Mouse (Mus musculus) left cerebral cortex, postnatal 10 days (tissue): ENCODE data around the gene Ift46. TPM values are rescaled to one million over a fixed set of nuclear protein-coding genes. Genes with fewer than 3 reads are reported as not detected.
"Not testable (repeated sequence)": the region's sequence is repeated elsewhere in the genome, so short reads cannot be mapped to it uniquely, and the experiment has no call there.

Experiments used
- DNase-seq, 2 experiments: peaks; one replicate each; pipeline ENCODE4 v3.0.0; 2021 to 2022; ENCODE audit warnings: low spot score in 2 of 2, mixed read lengths in 1 of 2; ENCODE audit errors: extremely low spot score in 1 of 2
- intact Hi-C: fragments of 180-260 bp; cut with DNase I; formaldehyde crosslinking; loops from one replicate; pipeline ENCODE4 v1.15.1; 2025
- total RNA-seq, 2 experiments: library from RNA; stranded (reverse); gene quantifications; 2 replicates each; pipeline ENCODE4 v1.2.3; 2021

The Ift46 gene
- total RNA-seq, 2 experiments from 2014 or later = 75.4 to 78.2 TPM

DNA sequence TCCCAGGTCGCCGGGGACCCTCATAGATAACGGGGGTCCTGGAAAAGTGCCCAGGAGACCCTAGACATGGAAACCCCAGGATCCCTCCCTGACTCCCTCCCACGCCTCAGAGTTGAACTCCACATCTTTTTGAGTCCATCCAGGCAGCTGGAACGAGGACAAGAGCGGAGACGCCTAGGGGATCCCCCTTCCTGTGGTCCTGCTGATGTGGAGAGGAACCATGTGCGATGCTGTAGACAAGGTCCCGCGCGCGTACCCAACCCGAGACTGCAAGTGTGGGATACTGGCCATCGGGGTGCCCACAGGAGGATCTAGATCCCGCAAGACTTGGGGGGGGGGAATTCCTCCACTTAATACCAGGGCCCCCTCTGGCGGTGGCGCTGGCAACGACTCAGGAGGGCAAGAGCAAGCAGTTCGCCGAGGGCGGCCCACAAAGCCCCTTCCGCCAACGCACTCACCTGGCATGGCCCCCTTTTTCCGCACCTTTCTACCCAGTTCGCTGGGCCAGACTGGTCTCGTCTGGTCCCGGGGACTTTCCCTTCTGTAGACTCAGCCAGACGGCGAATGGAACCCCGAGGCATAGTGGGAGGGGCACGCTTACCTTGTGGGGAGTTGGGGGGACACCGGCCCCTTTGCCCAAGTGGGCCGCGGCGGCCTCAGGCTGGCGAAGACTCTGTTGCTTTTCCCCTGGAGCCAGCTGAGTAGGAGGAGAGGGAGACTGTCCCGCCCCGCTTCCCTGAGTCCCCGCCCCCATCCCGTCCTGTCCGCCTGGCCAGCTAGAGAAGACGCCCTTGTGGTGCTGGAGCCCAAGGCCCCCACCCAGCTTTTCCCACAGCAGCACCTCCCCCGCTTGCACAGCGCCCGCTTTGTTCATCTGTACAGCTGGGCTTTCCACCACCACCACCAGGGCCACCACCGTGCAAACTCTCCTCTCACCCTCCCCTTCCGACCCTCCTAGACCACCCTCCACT lies 32.9 kb upstream of the Ift46 start, which contains the start of gene Phldb1:
Gene Phldb1, minus strand, starts transcription at position 675 of the 971 bp plus-strand sequence.
- peak in 1 of 2 experiments; percentile 91 for DNase-seq
- intact Hi-C loops = loop anchor here (5.0 kb wide), 1 partner anchor 78 kb away; no protein-coding TSS in a partner anchor

DNA sequence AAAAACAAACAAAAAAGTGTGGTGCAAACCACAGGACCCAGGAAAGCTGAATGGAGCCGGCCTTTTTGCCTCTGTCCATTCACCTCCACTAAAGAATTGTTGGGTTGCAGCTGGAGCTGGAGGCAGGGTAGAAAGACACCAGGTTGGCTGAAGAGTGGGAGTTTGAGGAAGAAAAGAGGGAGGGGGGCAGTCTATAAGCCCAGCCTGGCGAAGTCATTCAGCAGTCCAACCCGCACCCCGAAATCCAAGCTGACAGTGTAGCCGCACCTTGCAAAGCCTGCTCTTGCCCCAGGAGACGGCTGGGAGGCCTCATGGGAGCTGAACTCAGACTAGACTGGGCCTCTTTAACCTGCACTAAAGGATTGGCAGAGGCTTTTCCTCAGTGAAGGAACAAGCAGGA lies 31.8 kb upstream of the Ift46 start:
- no peak for DNase-seq
- intact Hi-C loops = loop anchor here (5.0 kb wide), 1 partner anchor 79 kb away; no protein-coding TSS in a partner anchor

DNA sequence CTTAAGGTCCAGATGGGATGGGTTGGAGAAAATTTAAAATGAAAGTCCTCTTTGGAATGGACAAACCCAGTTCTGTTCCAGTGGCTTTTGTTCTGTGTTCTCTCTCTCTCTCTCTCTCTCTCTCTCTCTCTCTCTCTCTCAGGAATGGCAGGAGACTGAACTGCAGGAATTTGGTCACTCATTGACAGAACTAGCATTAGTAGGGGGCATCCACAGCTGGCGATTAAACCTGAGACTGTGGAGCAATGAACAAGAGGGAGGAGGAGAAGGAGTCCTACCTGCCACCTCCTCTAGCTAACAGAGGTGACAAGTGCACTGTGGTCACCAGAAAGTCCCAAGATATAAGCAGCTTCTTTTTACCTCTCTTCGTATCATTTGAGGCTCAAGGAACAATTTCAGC lies 31.4 kb upstream of the Ift46 start:
- intact Hi-C loops = loop anchor here (5.0 kb wide), 1 partner anchor 79 kb away; no protein-coding TSS in a partner anchor
- DNase-seq = no peak

DNA sequence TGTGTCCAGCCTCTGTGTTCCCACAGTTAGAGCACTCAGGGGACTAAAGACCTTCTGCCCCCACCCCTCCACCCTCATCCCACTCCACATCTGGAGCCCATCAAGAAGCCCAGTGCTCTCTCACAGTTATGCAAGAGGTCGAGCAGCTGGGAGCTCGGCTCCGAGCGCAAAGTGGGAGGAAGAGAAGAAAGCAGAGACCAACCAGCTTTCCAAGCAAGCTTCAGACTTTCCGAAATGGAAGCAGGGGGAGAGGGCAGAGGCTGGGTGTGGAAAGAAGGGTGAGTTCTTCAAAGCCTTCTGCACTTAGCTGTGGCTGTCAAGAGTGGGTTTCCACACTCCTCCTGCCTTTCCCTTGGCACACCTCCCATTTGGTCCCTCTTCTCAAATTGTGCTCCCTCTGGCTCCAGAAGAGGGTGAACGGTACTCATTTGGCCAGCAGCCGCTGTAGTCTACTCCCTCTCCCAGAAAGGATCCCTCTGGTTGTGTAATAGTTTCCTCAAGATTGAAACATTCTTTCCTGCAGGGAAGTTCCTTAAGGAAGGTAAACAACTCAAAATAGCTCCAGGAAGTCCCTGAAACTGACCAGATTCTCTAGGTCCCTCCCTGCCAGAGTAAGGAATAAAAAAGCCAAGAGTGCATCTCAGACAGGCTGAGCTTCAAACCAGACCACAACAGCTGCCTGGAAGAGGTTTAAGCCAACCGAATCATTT lies 30.3 kb upstream of the Ift46 start:
- intact Hi-C loops = loop anchor here (5.0 kb wide), 1 partner anchor 80 kb away; no protein-coding TSS in a partner anchor
- peak in 1 of 2 experiments; percentile 68 for DNase-seq

DNA sequence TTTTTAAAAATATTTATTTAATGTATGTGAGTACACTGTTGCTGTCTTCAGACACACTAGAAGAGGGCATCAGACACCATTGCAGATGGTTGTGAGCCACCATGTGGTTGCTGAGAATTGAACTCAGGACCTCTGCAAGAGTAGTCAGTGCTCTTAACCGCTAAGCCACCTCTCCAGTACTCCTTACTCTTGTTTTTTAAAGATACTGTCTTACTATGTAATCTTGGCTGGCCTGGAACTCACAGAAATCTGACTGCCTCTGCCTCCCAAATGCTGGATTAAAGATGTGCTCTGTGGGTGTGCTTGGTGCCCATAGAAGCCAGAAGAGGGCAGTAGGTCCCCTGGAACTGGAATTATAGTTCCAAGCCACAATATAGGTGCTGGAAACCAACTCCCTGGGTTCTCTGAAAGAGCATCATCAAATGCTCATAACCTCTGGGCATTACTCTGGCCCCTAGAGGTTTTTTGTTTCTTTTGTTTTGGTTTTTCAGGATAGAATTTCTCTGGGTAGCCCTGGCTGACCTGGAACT lies 27.0 kb upstream of the Ift46 start:
- DNase-seq = no peak
- intact Hi-C loops = no loop called here

DNA sequence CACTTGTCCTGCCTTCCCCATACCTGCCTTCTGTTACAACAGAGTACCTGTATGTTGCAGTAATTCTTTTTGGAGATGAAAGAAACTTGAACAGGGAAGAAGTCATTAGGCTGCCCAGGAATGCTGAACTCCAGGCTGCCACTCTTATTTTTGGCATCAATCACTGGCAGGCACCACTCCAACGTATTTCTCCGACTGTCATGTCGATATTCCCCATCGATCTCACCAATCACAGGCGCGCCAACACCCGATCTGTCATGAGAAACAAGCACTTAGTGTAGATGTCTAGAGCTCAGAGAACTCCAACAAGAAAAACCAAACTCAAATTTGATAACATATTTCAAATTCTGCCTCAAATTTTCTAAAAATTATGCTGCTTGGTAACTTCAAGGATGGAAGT lies 22.3 kb upstream of the Ift46 start:
- intact Hi-C loops = no loop called here
- no peak for DNase-seq

DNA sequence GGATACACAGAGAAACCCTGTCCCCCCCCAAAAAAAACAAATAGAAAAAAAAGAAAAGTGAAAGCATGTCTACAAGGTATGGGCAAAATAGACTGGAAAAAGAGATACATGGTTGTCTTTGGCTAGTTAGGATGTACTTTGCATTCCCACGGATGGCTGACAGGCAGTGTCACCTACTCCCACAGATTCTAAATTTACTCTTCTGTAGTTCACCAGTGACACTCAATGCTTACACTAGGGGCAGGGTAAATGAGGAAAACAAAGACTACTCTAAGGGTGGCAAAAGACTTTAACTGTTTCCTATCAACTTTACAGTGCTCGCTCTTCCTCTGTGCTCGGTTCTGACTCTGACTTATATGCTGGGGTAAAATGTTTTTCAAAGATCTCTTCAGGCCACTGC lies 21.0 kb upstream of the Ift46 start:
- DNase-seq = no peak
- intact Hi-C loops = no loop called here

DNA sequence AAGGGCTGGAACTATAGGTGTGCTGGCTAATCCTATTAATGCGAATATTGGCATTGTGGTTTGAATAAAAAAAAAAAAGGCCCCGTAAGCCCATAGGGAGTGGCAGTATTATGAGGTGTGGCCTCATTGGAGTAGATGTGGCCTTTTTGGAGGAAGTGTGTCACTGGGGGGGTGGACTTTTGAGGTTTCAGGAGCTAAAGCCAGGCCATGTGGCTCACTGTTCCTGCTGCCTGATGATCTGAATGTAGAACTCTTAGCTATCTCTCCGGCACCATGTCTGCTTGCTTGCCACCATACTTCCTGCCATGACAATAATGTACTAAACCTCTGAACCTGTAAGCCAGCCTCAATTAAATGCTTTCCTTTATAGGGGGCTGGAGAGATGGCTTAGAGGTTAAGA lies 20.4 kb upstream of the Ift46 start:
- intact Hi-C loops = no loop called here

DNA sequence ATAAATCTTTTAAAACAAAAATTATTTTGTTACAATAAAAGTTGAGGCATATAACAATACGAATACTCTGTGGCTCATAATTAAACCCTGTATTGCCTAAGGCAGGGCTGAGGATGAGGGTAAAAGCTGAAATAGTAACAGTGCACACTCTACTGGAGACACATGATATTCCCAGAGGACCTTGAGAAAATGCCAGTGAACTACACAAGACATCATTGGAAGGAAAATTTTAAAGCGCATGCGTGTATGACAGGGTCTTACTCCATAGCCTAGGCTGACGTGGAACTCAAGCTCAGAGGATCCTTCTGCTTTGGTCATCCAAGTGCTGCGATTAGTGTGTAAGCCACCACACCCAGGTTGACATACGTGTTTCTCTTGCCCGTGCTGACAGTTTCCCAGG lies 19.2 kb upstream of the Ift46 start:
- intact Hi-C loops = no loop called here
- DNase-seq = no peak

More for the DNA sequence above, 20.4 kb upstream of the Ift46 start:
- DNase-seq = no peak

DNA sequence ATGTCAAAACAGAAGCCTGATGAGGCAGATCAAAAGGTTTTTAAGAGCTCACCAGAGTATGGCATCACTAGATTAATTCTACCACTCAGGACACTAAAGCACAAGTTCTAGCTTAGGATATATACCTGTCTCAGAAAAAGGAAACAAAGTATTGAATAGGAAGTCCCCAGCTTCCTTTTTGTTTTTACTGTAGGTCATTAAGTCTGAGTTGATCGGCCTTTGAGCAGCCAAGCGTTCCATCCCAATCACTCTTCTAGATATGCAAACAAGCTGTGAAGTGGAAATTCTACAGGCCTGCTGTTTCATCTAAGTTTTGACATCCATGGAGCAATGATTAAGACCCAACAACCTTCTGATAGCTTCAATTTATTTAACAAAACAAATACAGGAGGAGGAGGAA lies 6.8 kb upstream of the Ift46 start:
- intact Hi-C loops = no loop called here
- no peak for DNase-seq

DNA sequence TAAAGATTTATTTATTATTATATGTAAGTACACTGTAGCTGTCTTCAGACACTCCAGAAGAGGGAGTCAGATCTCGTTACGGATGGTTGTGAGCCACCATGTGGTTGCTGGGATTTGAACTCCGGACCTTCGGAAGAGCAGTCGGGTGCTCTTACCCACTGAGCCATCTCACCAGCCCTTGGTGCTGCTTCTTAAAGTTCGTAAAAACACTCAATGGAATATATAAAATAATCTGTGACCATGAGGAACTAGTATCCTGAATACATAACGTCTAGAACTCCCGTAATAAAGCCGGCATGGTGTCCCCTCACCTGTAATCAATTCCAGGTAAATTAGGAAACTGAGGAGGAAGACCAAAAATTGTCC lies 304 bp downstream of the Ift46 start:
- DNase-seq, intact Hi-C loops: not testable (repeated sequence)

DNA sequence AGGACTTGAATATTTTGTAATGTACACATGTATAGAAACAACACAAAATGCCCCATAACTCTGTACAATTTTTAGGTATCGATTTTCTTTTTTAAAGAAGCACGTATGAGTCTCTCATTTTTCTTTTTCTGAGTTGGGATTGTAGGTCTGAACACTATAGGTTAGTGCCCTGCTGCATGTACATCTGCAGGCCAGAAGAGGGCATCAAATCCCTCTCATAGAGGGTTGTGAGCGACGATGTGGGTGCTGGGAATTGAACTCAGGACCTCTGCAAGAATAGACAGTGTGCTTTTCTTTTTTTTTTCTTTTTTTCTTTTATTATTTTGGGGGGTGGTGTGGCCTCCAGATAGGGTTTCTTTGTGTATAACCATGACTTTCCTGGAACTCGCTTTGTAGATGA lies 3.7 kb downstream of the Ift46 start:
- no peak for DNase-seq
- intact Hi-C loops = no loop called here

DNA sequence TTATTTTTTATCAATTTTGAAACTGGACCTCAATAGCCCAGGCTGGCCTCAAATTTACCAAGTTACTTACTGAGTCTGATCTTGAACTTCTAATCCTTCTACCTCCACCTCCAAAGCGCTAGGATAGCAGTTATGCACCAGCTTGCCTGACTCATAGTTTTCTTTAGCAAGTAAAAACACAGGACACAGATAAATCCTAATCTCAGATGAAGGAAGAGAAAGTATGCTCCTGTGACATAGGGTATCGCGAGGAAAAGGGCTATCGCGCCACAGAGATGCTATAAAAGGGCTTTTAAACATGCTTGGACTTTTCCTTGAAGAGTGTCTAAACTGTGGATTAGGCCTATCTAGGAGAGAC lies 4.7 kb downstream of the Ift46 start:
- intact Hi-C loops = no loop called here

DNA sequence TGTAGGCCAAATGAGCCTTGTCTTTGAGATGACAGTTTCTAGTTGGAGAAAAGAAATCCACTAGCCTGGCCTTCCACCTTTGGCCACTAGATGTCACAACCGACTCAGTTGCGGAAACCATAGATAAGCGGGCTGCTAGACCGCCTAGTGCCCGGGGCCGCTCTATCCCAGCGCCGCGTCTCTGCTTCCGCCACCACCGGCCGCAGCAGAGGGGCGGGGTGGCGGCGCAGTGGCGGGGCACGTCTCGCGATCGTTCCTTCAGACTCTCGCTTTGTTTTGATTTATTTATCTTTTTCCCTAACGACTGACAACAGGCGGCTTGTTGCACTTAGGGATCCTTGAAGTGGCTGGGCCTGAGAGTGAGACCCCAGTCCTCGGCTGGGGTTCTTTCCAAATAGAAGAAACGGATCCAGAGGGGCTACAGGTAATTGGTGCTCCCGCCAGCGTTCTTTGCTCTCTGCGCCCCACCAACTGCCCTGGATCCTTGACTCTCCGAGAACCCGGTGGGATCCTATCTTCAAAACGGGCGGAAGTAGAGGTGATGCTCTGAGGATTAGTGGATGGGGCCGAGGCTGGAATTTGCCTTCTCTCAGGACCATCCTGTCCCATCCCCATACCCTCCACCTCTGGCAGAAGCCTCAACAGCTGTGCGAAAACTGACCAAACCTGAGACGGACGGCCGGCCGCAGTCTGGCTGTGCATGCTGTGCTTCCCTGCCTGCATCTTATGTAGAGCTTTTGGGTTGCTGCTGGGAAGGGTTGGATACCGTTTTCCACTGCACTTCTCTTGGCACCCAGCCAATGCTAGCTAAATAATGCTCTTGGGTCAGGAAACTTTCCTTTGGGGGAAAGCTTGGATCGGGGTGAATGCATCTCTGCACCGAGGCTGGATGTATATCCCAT lies 5.3 kb downstream of the Ift46 start:
- intact Hi-C loops = no loop called here
- peak; percentile 93 to 97 for DNase-seq

More for the DNA sequence above, 4.7 kb downstream of the Ift46 start:
- DNase-seq = no peak

DNA sequence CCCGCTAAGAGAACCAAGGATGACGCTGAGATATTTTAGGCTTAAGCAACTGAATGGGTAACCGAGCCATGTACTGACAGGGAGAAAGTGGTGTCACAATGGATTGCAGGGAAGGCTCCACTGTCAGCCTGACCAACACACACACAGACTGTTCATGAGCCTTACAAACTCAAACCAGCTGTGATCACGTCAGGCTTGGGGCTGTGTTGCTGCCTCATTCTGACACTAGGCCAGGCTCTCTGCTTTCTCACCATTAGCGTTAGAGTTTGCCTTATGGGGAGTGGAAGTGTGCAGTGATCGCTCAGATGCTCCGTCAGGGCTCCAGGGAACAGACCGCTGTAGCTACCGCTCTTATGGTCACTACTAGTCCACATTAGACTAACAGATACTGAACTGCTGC lies 25.1 kb downstream of the Ift46 start:
- DNase-seq = no peak
- intact Hi-C loops = no loop called here

DNA sequence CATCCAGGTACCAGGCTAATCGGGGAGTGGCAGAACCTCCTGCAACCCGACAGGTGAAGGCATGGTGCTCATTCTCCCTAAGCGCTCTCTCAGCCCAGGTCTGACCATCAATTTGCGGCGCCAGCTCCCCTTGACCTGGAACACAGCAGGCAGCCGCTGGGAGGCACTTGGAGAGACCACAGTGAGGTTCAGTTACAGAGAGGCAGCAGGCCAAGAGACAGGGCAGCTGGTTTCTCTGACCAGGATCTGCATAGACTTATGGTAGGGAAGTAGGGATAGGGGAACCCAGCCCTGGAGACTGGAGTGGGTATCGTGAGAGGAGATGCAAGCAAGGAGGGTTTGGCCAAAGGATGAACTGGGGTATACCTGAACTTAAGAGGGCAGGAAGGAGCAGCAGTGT lies 30.6 kb downstream of the Ift46 start:
- intact Hi-C loops = no loop called here
- DNase-seq = no peak

DNA sequence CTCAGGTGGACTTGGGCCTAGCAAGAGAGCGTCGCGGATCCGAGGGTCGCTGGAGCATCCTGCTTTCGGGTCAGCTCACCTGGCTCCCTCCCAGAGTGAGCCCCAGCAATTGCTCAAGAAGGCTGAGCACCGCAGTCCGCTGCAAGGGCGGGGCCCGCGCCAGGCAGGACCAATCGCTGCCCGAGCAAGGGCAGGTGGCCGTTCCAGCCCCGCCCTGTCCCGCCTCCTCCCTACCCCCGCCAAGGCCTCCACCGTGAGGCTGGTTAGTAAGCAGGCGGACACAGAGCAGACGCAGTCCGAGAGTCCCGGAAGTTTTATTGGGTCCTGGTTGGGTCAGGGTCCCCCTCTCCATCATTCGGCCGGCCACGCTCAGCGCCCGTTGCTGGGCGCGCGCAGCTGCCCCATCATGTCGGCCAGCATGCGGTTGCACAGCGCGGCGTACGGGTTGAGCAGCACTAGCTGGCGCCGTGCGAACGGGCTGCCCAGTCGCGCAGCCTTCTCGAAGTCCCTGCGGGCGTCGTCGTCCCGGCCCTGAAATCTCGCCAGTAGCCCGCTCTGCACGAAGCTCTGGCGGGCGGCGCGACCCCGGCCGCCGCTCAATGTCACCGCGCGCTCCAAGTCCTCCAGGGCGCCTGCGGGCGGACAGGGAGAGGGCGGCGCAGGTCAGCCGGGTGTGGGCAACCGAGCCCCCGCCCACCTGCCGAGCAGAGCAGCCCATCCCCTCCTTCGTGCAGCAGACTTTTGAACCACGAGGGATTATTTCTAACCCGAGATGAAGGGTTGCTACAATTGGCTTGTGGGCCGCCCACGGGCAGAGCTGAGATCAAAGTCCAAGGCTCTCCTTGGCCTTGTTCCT lies 31.6 kb downstream of the Ift46 start, which contains the start of gene Tmem25:
Gene Tmem25, minus strand, starts transcription at position 206 of the 856 bp plus-strand sequence.
- intact Hi-C loops = no loop called here
- peak; percentile 85 to 91 for DNase-seq

DNA sequence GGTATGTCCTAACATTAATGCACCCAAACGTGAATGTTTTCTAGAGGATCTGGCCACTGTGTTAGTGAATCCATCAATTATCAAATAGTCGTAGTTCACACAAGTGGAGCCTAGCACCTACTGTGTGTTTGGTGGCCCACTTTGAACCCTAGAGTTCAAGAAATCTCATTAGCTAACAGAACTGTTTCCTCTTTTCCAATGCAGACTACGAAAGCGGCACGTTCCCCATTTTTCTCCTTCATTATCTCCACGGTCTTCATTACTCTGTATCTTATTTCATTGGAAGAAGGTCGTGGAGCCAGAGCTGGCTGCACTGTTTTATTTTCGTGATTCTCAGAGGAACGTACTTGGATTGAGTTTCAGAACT lies 32.2 kb downstream of the Ift46 start:
- intact Hi-C loops = no loop called here
- no peak for DNase-seq
